ENCODE assay signal across 7 mouse cellular contexts in genomic region chr11:104572091-104572490, GRCm38 (mm10).
"Had no signal": no experiment of that assay in that cellular context is flagged by ENCODE, and none has a peak within 500 bp of the region (broad histone marks: within the 10 kb centered on the region; RNA-seq: fewer than 3 reads in every experiment).

No protein-coding gene starts in this region.

- H3K9me3 ChIP-seq: liver, embryonic 13.5 days; lung, embryonic 15.5 days; midbrain, embryonic 15.5 days had no signal

- H3K27me3 ChIP-seq: lung, embryonic 15.5 days; midbrain, embryonic 15.5 days had no signal

- H3K36me3 ChIP-seq: limb, embryonic 12.5 days; liver, embryonic 13.5 days; lung, embryonic 15.5 days; midbrain, embryonic 15.5 days; neural tube, embryonic 12.5 days had no signal

- H3K4me1 ChIP-seq: neural tube, embryonic 12.5 days had no signal

- H3K27ac ChIP-seq: layer of hippocampus, adult 2 months; limb, embryonic 12.5 days; liver, embryonic 13.5 days; lung, embryonic 15.5 days; midbrain, embryonic 15.5 days; neural tube, embryonic 12.5 days; stomach, postnatal 0 days had no signal
